Mouse (Mus musculus) midbrain, embryonic 15.5 days (tissue): ENCODE measurements at regions not wholly inside any gene's neighbourhood (a gene's known extent, or its start where the extent isn't known, plus 50 kb on each side); places are given as distances from the start of the nearest gene placed in this dataset.
A peak's percentile ranks its signal among the peaks of the same experiment; 100 is the strongest.
"Not testable (repeated sequence)": the region's sequence is repeated elsewhere in the genome, so short reads cannot be mapped to it uniquely, and the experiment has no call there.

Source experiments
- ATAC-seq: fragments of 200-750 bp; cut with Nextera tagmentation; replicated peaks from 2 replicates; pipeline ENCODE4 v1.8.0; 2017; ENCODE audit warnings: moderate TSS enrichment
- H3K27ac ChIP-seq: fragments of 300-500 bp; sonication (generic); 2 replicates; pipeline ENCODE4 v1.5.1; 2015; ENCODE audit warnings: mild to moderate bottlenecking, inconsistent platforms
- H3K27me3 ChIP-seq: fragments of 300-500 bp; sonication (generic); replicated peaks from 2 replicates; pipeline ENCODE4 v1.6.1; 2015; ENCODE audit warnings: inconsistent platforms
- H3K36me3 ChIP-seq: fragments of 300-500 bp; sonication (generic); replicated peaks from 2 replicates; pipeline ENCODE4 v1.6.1; 2015; ENCODE audit warnings: inconsistent platforms
- H3K4me1 ChIP-seq: fragments of 300-500 bp; sonication (generic); 2 replicates; pipeline ENCODE4 v1.6.1; 2015; ENCODE audit warnings: inconsistent platforms
- H3K4me2 ChIP-seq: fragments of 300-500 bp; sonication (generic); 2 replicates; pipeline ENCODE4 v1.6.1; 2015; ENCODE audit warnings: inconsistent platforms, mild to moderate bottlenecking, moderate library complexity
- H3K4me3 ChIP-seq: fragments of 300-500 bp; sonication (generic); 2 replicates; pipeline ENCODE4 v1.5.1; 2015; ENCODE audit warnings: mild to moderate bottlenecking, inconsistent platforms
- H3K9ac ChIP-seq: fragments of 300-500 bp; sonication (generic); 2 replicates; pipeline ENCODE4 v1.6.1; 2015; ENCODE audit warnings: mild to moderate bottlenecking, inconsistent platforms
- H3K9me3 ChIP-seq: fragments of 300-500 bp; sonication (generic); 2 replicates; pipeline ENCODE4 v1.6.1; 2016; ENCODE audit warnings: inconsistent platforms
- WGBS: fragments of 180-500 bp; shearing (Covaris S2); methylation state at CpG from one replicate; pipeline ENCODE4 v1.1.7; 2015; ENCODE audit warnings: mixed read lengths; 5-methylcytosine and 5-hydroxymethylcytosine counted together

- ATAC-seq: no peak
- no peaks in the 10 kb centered on the region for H3K36me3 ChIP-seq
- WGBS: 49% methylated on average over 8 of the region's 8 CpGs
- H3K4me3 ChIP-seq: no peak overlapping the region
- no peak overlapping the region for H3K9ac ChIP-seq
- no peak overlapping the region for H3K27ac ChIP-seq
- H3K27me3 ChIP-seq: no peaks in the 10 kb centered on the region
- no peak overlapping the region for H3K4me2 ChIP-seq
- H3K9me3 ChIP-seq: no peaks in the 10 kb centered on the region
- no peaks in the 10 kb centered on the region for H3K4me1 ChIP-seq
Measured at GRCm38 (mm10) chr9:48058599-48058998, 103.2 kb upstream of the Nxpe4 start.

- Histone ChIP-seq H3K4me3 (no peak overlapping the region), H3K27ac (no peak overlapping the region), H3K9ac (no peak overlapping the region), H3K36me3 (no peaks in the 10 kb centered on the region), H3K9me3 (no peaks in the 10 kb centered on the region), H3K4me2 (no peak overlapping the region), H3K27me3 (no peaks in the 10 kb centered on the region), H3K4me1 (no peaks in the 10 kb centered on the region)
- 94% methylated on average over 10 of the region's 10 CpGs for WGBS
- ATAC-seq: no peak
Measured at GRCm38 (mm10) chr9:48059549-48060165, 102.2 kb upstream of the Nxpe4 start.

- 92% methylated on average over 4 of the region's 4 CpGs for WGBS
- no peak for ATAC-seq
- Histone ChIP-seq H3K4me1 (no peaks in the 10 kb centered on the region), H3K36me3 (no peaks in the 10 kb centered on the region), H3K4me2 (no peak overlapping the region), H3K27me3 (no peaks in the 10 kb centered on the region), H3K27ac (no peak overlapping the region), H3K9ac (no peak overlapping the region), H3K4me3 (no peak overlapping the region), H3K9me3 (no peaks in the 10 kb centered on the region)
Measured at GRCm38 (mm10) chr9:48060996-48061395, 100.8 kb upstream of the Nxpe4 start.

DNA sequence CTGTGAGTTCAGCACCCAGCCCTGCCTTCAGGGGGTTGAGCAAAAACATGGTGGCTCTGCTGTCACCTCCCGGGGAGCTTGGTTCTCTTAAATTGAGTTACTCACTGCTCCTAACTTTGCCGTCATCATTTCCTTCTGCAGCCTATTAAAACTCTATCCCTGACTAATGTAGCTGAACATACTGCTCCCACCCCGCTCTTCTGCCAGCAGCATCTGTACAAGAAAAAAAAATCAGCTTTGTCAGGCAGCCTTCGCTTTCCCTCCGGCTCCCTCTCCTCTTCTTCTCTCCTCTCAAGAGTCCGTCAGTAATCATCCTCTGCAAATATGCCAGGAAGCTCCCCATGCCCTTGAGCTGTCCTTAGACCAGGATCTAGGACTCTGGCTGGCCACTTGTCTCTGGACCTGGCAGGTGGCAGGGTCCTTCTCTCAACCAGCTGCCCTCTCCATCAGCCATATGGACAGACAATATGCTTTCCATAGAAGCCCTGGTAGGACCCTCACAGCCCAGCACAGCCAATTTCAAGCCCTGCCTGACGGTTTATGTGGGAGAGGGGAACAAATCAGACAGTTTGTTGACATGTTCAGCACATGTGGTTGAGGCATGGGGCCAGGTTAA lies 95.0 kb upstream of the Nxpe4 start:
- Histone ChIP-seq H3K9me3 (no peaks in the 10 kb centered on the region), H3K4me1 (no peaks in the 10 kb centered on the region), H3K9ac (no peak overlapping the region), H3K27ac (no peak overlapping the region), H3K4me3 (no peak overlapping the region), H3K27me3 (no peaks in the 10 kb centered on the region), H3K36me3 (no peaks in the 10 kb centered on the region), H3K4me2 (no peak overlapping the region)
- no peak for ATAC-seq
- WGBS: 67% methylated on average over 7 of the region's 7 CpGs

DNA sequence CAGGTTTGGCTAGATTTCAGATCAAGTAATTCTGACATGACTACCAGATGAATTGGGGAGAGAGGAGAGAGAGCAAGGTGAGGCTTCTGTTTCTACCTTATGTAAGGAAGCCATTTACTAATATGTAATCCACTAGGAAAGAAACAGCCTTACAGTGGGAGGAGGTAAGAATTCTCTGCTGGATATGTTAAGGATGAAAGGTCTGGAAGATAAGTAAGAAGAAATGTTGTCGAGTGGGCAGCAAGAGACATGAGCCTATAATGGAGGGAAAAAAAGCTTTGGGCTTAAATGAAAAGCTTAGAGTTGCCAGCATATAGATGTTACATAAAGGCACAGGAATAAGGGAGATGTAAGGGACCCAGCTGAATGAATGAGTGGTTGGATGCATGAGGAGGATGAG lies 89.2 kb upstream of the Nxpe4 start:
- no peak overlapping the region for H3K9ac ChIP-seq
- no peak overlapping the region for H3K4me3 ChIP-seq
- no peaks in the 10 kb centered on the region for H3K9me3 ChIP-seq
- H3K4me2 ChIP-seq: no peak overlapping the region
- H3K4me1 ChIP-seq: no peaks in the 10 kb centered on the region
- no peaks in the 10 kb centered on the region for H3K27me3 ChIP-seq
- 84% methylated on average over 1 of the region's 1 CpGs for WGBS
- ATAC-seq: no peak
- H3K36me3 ChIP-seq: no peaks in the 10 kb centered on the region
- no peak overlapping the region for H3K27ac ChIP-seq

DNA sequence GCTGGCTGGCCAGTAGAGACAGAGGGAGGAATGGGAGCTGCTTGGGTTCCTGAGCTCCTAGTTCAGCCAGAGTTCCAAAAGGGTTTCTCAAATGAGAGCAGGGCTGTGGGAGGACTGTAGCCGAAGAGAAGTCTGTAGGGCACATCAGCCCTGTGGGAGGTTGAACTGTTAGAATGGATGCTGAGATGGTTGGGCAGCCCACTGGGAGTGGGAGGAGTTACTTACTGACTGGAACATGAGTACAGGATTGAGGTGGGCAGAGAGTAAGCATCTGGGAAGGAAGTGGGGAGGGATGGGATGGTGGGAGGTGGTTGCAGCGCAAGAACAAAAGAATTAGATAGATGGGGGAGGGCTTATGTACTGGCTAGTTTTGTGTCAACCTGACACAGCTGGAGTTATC lies 88.7 kb upstream of the Nxpe4 start:
- H3K4me2 ChIP-seq: no peak overlapping the region
- WGBS: 67% methylated on average over 2 of the region's 2 CpGs
- H3K27me3 ChIP-seq: no peaks in the 10 kb centered on the region
- no peaks in the 10 kb centered on the region for H3K36me3 ChIP-seq
- H3K4me1 ChIP-seq: no peaks in the 10 kb centered on the region
- no peaks in the 10 kb centered on the region for H3K9me3 ChIP-seq
- H3K4me3 ChIP-seq: no peak overlapping the region
- no peak overlapping the region for H3K9ac ChIP-seq
- no peak overlapping the region for H3K27ac ChIP-seq
- ATAC-seq: no peak

- no peak for ATAC-seq
- Histone ChIP-seq H3K4me2 (no peak overlapping the region), H3K36me3 (no peaks in the 10 kb centered on the region), H3K27ac (no peak overlapping the region), H3K4me3 (no peak overlapping the region), H3K4me1 (no peaks in the 10 kb centered on the region; the same call in 1 of the 2 replicates), H3K27me3 (no peaks in the 10 kb centered on the region), H3K9ac (no peak overlapping the region), H3K9me3 (no peaks in the 10 kb centered on the region)
- WGBS: 60% methylated on average over 5 of the region's 5 CpGs
Measured at GRCm38 (mm10) chr9:48075661-48076240, 86.1 kb upstream of the Nxpe4 start.

GRCm38 (mm10) chr9:48082461-48082860 lies 79.4 kb upstream of the Nxpe4 start:
- Histone ChIP-seq H3K4me1 (peaks cover 13% of the 10 kb centered on the region), H3K4me2 (no peak overlapping the region), H3K27me3 (no peaks in the 10 kb centered on the region), H3K9ac (no peak overlapping the region), H3K9me3 (no peaks in the 10 kb centered on the region), H3K27ac (no peak overlapping the region), H3K4me3 (no peak overlapping the region), H3K36me3 (no peaks in the 10 kb centered on the region)
- 16% methylated on average over 6 of the region's 6 CpGs for WGBS
- peak; percentile 45; the same call in 1 of the 2 replicates for ATAC-seq

DNA sequence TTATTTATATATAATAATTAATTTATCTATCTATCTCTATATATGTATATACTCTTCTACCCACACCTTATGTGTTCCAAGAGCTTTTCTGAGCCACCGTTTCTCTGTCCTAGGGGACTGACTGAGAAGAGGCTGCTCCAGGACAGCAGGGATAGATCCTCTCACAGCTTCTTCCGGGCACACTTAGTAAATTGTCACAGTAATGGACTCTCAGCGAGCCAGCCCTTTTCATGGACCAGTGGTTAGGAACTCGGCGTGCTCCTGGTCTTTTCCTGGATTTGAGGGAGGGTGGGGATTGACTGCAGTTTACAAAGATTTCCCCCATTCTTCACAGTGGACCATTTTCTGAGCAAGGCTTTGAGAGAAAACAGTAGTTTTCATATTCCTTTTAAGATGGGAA lies 77.6 kb upstream of the Nxpe4 start:
- not testable (repeated sequence) for H3K4me3 ChIP-seq, H3K36me3 ChIP-seq, H3K27me3 ChIP-seq, H3K4me2 ChIP-seq, H3K9me3 ChIP-seq, H3K27ac ChIP-seq, H3K9ac ChIP-seq, ATAC-seq
- WGBS: 46% methylated on average over 5 of the region's 5 CpGs
- peaks cover 13% of the 10 kb centered on the region for H3K4me1 ChIP-seq

- no peaks in the 10 kb centered on the region for H3K4me1 ChIP-seq
- no peaks in the 10 kb centered on the region for H3K36me3 ChIP-seq
- H3K9ac ChIP-seq: no peak overlapping the region
- no peak overlapping the region for H3K4me3 ChIP-seq
- no peaks in the 10 kb centered on the region for H3K27me3 ChIP-seq
- H3K27ac ChIP-seq: no peak overlapping the region
- no peaks in the 10 kb centered on the region for H3K9me3 ChIP-seq
- 87% methylated on average over 5 of the region's 5 CpGs for WGBS
- no peak overlapping the region for H3K4me2 ChIP-seq
- ATAC-seq: no peak
Measured at GRCm38 (mm10) chr9:48089661-48090060, 72.2 kb upstream of the Nxpe4 start.

DNA sequence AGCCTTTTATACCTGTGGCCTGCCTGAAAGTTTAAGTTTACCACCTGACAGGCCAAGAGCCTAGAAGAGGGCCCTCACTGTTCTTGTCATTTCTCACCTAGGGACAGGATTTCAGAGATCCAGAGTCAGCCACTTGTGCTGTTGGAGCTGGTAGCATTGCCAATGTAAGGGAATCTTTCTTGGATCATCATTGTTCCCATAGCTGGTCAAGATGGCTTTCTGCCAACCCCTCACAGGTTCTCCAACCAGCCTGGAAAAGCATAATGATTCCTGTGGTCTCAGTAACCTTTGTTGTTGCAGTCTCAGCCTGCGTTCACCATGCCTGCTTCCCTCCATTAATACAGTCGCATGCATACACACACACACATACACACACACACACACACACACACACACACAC lies 67.1 kb upstream of the Nxpe4 start:
- Histone ChIP-seq H3K36me3 (no peaks in the 10 kb centered on the region), H3K27ac (no peak overlapping the region), H3K9me3 (no peaks in the 10 kb centered on the region), H3K4me3 (no peak overlapping the region), H3K4me1 (no peaks in the 10 kb centered on the region), H3K4me2 (no peak overlapping the region), H3K27me3 (no peaks in the 10 kb centered on the region), H3K9ac (no peak overlapping the region)
- WGBS: 58% methylated on average over 2 of the region's 2 CpGs
- no peak for ATAC-seq

DNA sequence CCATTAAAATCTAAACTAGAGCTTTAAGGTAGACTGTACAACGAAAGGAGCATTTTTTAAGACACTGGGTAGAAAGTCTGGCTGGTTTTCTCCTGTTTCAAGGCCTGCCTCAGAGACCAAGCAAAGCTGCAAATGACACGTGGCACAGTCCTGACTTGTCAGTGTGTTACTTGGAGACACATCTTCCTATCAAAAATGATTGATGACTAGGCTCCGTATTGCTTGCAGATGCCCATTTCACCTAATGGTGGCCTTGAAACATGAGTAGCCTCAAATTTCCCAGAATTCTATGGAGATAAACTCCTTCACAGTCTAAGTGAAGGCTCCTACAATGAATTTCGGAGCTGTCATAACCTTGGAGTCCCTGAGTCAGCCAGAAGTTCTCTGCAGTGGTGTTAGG lies 62.0 kb upstream of the Nxpe4 start:
- ATAC-seq: no peak
- no peak overlapping the region for H3K4me2 ChIP-seq
- no peaks in the 10 kb centered on the region for H3K27me3 ChIP-seq
- no peak overlapping the region for H3K4me3 ChIP-seq
- no peaks in the 10 kb centered on the region for H3K36me3 ChIP-seq
- H3K27ac ChIP-seq: no peak overlapping the region
- H3K4me1 ChIP-seq: no peaks in the 10 kb centered on the region
- H3K9me3 ChIP-seq: no peaks in the 10 kb centered on the region
- WGBS: 82% methylated on average over 4 of the region's 4 CpGs
- no peak overlapping the region for H3K9ac ChIP-seq
